Mouse (Mus musculus) limb, embryonic 15.5 days (tissue): Measurements from ENCODE around the gene Kdm2a. TPM values are rescaled to one million over a fixed set of nuclear protein-coding genes. Genes with fewer than 3 reads are reported as not detected.

Experiments
- ATAC-seq: fragments of 200-750 bp; cut with Nextera tagmentation; 2 replicates; pipeline ENCODE4 v1.8.0; 2017; ENCODE audit warnings: low read depth, moderate TSS enrichment; ENCODE audit not compliant: insufficient number of reproducible peaks, low FRiP score, low TSS enrichment
- H3K27ac ChIP-seq: fragments of 300-500 bp; sonication (generic); 2 replicates; pipeline ENCODE4 v1.5.1; 2015; ENCODE audit warnings: moderate library complexity, mild to moderate bottlenecking, inconsistent platforms
- H3K27me3 ChIP-seq: fragments of 300-500 bp; sonication (generic); 2 replicates; pipeline ENCODE4 v1.6.1; 2015; ENCODE audit warnings: inconsistent platforms
- H3K36me3 ChIP-seq: fragments of 300-500 bp; sonication (generic); 2 replicates; pipeline ENCODE4 v1.6.1; 2015; ENCODE audit warnings: inconsistent platforms
- H3K4me1 ChIP-seq: fragments of 300-500 bp; sonication (generic); 2 replicates; pipeline ENCODE4 v1.6.1; 2015; ENCODE audit warnings: inconsistent platforms
- H3K4me2 ChIP-seq: fragments of 300-500 bp; sonication (generic); 2 replicates; pipeline ENCODE4 v1.6.1; 2015; ENCODE audit warnings: mild to moderate bottlenecking, inconsistent platforms
- H3K4me3 ChIP-seq: fragments of 300-500 bp; sonication (generic); 2 replicates; pipeline ENCODE4 v1.5.1; 2015; ENCODE audit warnings: mild to moderate bottlenecking, inconsistent platforms
- H3K9ac ChIP-seq: fragments of 300-500 bp; sonication (generic); 2 replicates; pipeline ENCODE4 v1.6.1; 2015; ENCODE audit warnings: inconsistent platforms
- H3K9me3 ChIP-seq: fragments of 300-500 bp; sonication (generic); 2 replicates; pipeline ENCODE4 v1.6.1; 2016; ENCODE audit warnings: inconsistent platforms
- WGBS: fragments of 180-500 bp; shearing (Covaris S2); methylation state at CpG from one replicate; pipeline ENCODE4 v1.1.7; 2015; 5-methylcytosine and 5-hydroxymethylcytosine counted together
- polyA plus RNA-seq: library from polyadenylated mRNA; unstranded; fragments of >200 nt; fragmentation: Nextera tagmentation; extraction: Ambion mirVana; gene quantifications from 2 replicates; pipeline ENCODE4 v1.2.1, GENCODE M21; 2015

The Kdm2a gene
- polyA plus RNA-seq, 1 experiment from 2014 or later, result 41.2 TPM

- Histone ChIP-seq H3K4me1 (peaks cover 79% of the 10 kb centered on the region), H3K27me3 (no peaks in the 10 kb centered on the region), H3K27ac (peak overlapping the region; percentile 81), H3K4me2 (peak overlapping the region; percentile 71), H3K9me3 (no peaks in the 10 kb centered on the region), H3K9ac (no peak overlapping the region), H3K4me3 (no peak overlapping the region), H3K36me3 (no peaks in the 10 kb centered on the region)
- 57% methylated on average over 7 of the region's 7 CpGs for WGBS
- ATAC-seq, result no peak
These were observed 95.0 kb downstream of the Kdm2a start for GRCm38 (mm10) chr19:4302936-4303639.

GRCm38 (mm10) chr19:4301735-4302651, 96.1 kb downstream of the Kdm2a start:
- ATAC-seq, result no peak
- H3K4me3 ChIP-seq, result peak overlapping the region; percentile 12
- H3K27me3 ChIP-seq, result no peaks in the 10 kb centered on the region
- H3K9ac ChIP-seq, result 0 out of 2 replicates have a peak overlapping the region, but pooled peaks have one; percentile 11
- 0 out of 2 replicates have a peak, but pooled peaks cover 4% of the 10 kb centered on the region for H3K36me3 ChIP-seq
- H3K9me3 ChIP-seq, result no peaks in the 10 kb centered on the region
- H3K4me1 ChIP-seq, result peaks cover 78% of the 10 kb centered on the region
- peak overlapping the region; percentile 41 for H3K4me2 ChIP-seq
- peak overlapping the region; percentile 81 for H3K27ac ChIP-seq
- WGBS, result 15% methylated on average over 21 of the region's 21 CpGs

- Histone ChIP-seq H3K4me2 (peak overlapping the region; percentile 41), H3K27me3 (no peaks in the 10 kb centered on the region), H3K4me3 (no peak overlapping the region), H3K9ac (no peak overlapping the region), H3K9me3 (no peaks in the 10 kb centered on the region), H3K36me3 (0 out of 2 replicates have a peak, but pooled peaks cover 4% of the 10 kb centered on the region), H3K27ac (peak overlapping the region; percentile 81), H3K4me1 (peaks cover 76% of the 10 kb centered on the region)
- ATAC-seq, result no peak
- 57% methylated on average over 11 of the region's 11 CpGs for WGBS
These were observed 97.0 kb downstream of the Kdm2a start for GRCm38 (mm10) chr19:4300852-4301734.

- Histone ChIP-seq H3K27me3 (no peaks in the 10 kb centered on the region), H3K4me3 (no peak overlapping the region), H3K27ac (peak overlapping the region; percentile 65), H3K36me3 (0 out of 2 replicates have a peak, but pooled peaks cover 7% of the 10 kb centered on the region), H3K9me3 (no peaks in the 10 kb centered on the region), H3K4me2 (no peak overlapping the region), H3K4me1 (peaks cover 73% of the 10 kb centered on the region), H3K9ac (0 out of 2 replicates have a peak overlapping the region, but pooled peaks have one; percentile 4)
- ATAC-seq, result no peak
- WGBS, result 36% methylated on average over 7 of the region's 7 CpGs
These were observed 97.8 kb downstream of the Kdm2a start for GRCm38 (mm10) chr19:4300271-4300704.

GRCm38 (mm10) chr19:4299574-4300270, 98.4 kb downstream of the Kdm2a start:
- H3K9ac ChIP-seq, result no peak overlapping the region
- 0 out of 2 replicates have a peak, but pooled peaks cover 11% of the 10 kb centered on the region for H3K36me3 ChIP-seq
- H3K4me1 ChIP-seq, result peaks cover 68% of the 10 kb centered on the region
- H3K4me3 ChIP-seq, result no peak overlapping the region
- H3K27ac ChIP-seq, result peak overlapping the region; percentile 65
- WGBS, result 76% methylated on average over 6 of the region's 6 CpGs
- ATAC-seq, result no peak; the same call in 1 of the 2 replicates
- H3K4me2 ChIP-seq, result no peak overlapping the region
- H3K9me3 ChIP-seq, result no peaks in the 10 kb centered on the region
- H3K27me3 ChIP-seq, result no peaks in the 10 kb centered on the region

GRCm38 (mm10) chr19:4299126-4299525, 99.0 kb downstream of the Kdm2a start:
- WGBS, result 89% methylated on average over 7 of the region's 7 CpGs
- H3K27ac ChIP-seq, result 0 out of 2 replicates have a peak overlapping the region, but pooled peaks have one; percentile 65
- H3K9ac ChIP-seq, result no peak overlapping the region
- H3K4me1 ChIP-seq, result peaks cover 68% of the 10 kb centered on the region
- 0 out of 2 replicates have a peak, but pooled peaks cover 11% of the 10 kb centered on the region for H3K36me3 ChIP-seq
- H3K4me3 ChIP-seq, result no peak overlapping the region
- no peak for ATAC-seq
- no peaks in the 10 kb centered on the region for H3K27me3 ChIP-seq
- H3K9me3 ChIP-seq, result no peaks in the 10 kb centered on the region
- no peak overlapping the region for H3K4me2 ChIP-seq

- ATAC-seq, result no peak
- Histone ChIP-seq H3K27ac (no peak overlapping the region), H3K4me2 (no peak overlapping the region), H3K4me3 (no peak overlapping the region), H3K27me3 (no peaks in the 10 kb centered on the region), H3K4me1 (peaks cover 62% of the 10 kb centered on the region), H3K36me3 (peaks cover 15% of the 10 kb centered on the region; the same call in 1 of the 2 replicates), H3K9ac (no peak overlapping the region), H3K9me3 (no peaks in the 10 kb centered on the region)
- WGBS, result 76% methylated on average over 17 of the region's 17 CpGs
These were observed 99.6 kb downstream of the Kdm2a start for GRCm38 (mm10) chr19:4298322-4299121.

- Histone ChIP-seq H3K4me1 (peaks cover 55% of the 10 kb centered on the region), H3K27me3 (no peaks in the 10 kb centered on the region), H3K9me3 (no peaks in the 10 kb centered on the region), H3K4me2 (no peak overlapping the region), H3K27ac (no peak overlapping the region), H3K9ac (no peak overlapping the region), H3K36me3 (peaks cover 19% of the 10 kb centered on the region), H3K4me3 (no peak overlapping the region)
- WGBS, result 85% methylated on average over 5 of the region's 5 CpGs
- no peak for ATAC-seq
These were observed 100.2 kb downstream of the Kdm2a start for GRCm38 (mm10) chr19:4297851-4298250.

GRCm38 (mm10) chr19:4296611-4297010, 101.5 kb downstream of the Kdm2a start:
- no peaks in the 10 kb centered on the region for H3K9me3 ChIP-seq
- peak overlapping the region; percentile 22; the same call in 1 of the 2 replicates for H3K27ac ChIP-seq
- ATAC-seq, result no peak
- peaks cover 43% of the 10 kb centered on the region for H3K4me1 ChIP-seq
- peaks cover 31% of the 10 kb centered on the region for H3K36me3 ChIP-seq
- no peak overlapping the region for H3K4me2 ChIP-seq
- H3K9ac ChIP-seq, result no peak overlapping the region
- WGBS, result 88% methylated on average over 2 of the region's 2 CpGs
- no peak overlapping the region for H3K4me3 ChIP-seq
- no peaks in the 10 kb centered on the region for H3K27me3 ChIP-seq

GRCm38 (mm10) chr19:4295391-4295790, 102.7 kb downstream of the Kdm2a start:
- no peaks in the 10 kb centered on the region for H3K27me3 ChIP-seq
- no peak overlapping the region for H3K4me3 ChIP-seq
- 87% methylated on average over 4 of the region's 4 CpGs for WGBS
- H3K36me3 ChIP-seq, result peaks cover 43% of the 10 kb centered on the region
- H3K9ac ChIP-seq, result no peak overlapping the region
- H3K9me3 ChIP-seq, result no peaks in the 10 kb centered on the region
- H3K27ac ChIP-seq, result no peak overlapping the region
- H3K4me2 ChIP-seq, result no peak overlapping the region
- peaks cover 31% of the 10 kb centered on the region for H3K4me1 ChIP-seq
- ATAC-seq, result no peak
